Mouse (Mus musculus) forelimb bud, embryonic 11.5 days (tissue): Measurements from ENCODE around the gene Hecw2.

Experiments
- DNase-seq: peaks from one replicate; pipeline ENCODE4 v3.0.0-alpha.2; 2012; ENCODE audit warnings: low read depth, low spot score

Gene Hecw2

GRCm38 (mm10) chr1:53894299-53894698 lies 300.7 kb downstream of the Hecw2 start:
- DNase-seq = no peak

- no peak for DNase-seq
Observed at GRCm38 (mm10) chr1:53890380-53890779, 304.6 kb downstream of the Hecw2 start.

- no peak for DNase-seq
Observed at GRCm38 (mm10) chr1:53889806-53890205, 305.2 kb downstream of the Hecw2 start.

- no peak for DNase-seq
Observed at GRCm38 (mm10) chr1:53882480-53882879, 312.5 kb downstream of the Hecw2 start.

DNA sequence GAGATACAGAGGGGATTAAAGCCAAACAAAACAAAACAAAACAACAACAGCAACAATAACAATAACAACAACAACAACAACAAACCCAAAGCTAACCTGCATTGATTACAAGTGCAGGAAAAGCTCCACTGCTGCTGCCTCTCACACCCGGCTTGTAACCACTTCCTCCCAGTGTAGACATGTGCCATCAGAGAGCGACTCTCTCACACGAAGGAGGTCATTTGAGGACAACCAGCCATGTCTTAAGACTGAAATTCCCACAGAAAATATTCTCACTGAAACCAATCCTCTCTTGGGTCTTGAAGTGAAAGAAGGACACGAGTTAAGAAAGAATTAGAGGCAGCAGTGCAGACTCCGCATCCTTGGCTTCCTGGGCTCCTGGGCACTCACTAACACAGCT lies 319.0 kb downstream of the Hecw2 start:
- no peak for DNase-seq

GRCm38 (mm10) chr1:53867316-53867715 lies 327.7 kb downstream of the Hecw2 start:
- no peak for DNase-seq

DNA sequence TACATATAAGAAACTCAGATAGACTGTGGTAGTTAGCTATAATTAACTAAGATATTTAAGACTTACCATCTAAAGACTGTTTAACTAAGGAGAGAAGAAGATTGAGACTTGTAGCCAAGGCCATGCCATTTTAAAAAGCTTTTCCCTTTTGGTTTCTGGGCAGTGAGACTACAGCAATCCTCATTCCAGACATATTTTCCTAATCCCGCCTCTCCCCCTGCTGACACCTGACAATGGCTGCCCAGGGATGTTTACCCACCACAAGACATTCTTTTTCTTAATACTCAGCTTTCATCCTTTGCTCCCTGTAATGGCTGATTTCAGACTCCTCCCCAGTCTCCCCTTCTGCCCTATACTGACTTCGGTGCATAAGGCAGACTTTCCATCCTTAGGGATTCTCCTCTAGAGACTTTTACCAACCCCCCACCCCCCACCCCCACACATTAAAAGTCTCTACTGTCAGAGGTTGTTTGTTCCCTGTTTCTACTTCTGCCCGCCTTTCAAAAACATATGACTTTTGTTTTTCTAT lies 328.5 kb downstream of the Hecw2 start:
- DNase-seq = no peak

- DNase-seq = no peak
Observed at GRCm38 (mm10) chr1:53864046-53864445, 330.9 kb downstream of the Hecw2 start.

DNA sequence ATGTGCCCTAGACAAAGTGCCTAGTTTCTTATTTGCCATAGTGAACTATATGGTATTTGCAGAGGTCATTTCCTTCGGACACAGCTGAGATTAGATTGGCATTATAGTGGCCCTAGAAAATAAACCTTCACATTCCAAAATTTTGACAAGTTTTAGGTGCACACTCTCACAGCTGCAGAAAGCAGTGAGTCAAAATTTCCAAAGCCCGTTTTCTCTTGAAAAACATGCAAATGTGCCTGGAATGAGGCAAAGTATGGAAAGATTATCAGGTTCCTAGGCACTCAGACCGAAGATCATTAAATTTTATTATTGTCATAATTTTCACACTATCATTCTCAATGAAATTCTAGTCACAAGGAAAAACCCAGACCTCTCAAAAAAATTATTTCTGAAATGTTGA lies 334.4 kb downstream of the Hecw2 start:
- DNase-seq = no peak

DNA sequence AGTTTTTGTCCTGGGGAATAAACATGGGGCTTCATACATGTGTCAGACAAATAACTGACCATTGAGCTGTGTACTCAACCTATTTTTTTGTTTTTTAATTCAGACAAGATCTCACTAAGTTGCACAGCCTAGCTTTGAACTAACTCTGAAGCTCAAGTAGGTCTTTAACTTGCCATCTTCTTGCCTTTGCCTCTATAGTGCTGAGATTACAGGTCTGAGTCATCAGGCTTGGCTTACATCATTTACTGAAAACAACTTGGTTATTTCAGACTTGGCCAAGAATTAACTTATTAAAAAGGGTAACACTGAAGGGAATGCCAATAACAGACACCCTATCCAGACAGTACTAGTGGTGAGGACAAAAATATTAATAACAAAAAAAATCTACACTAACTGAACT lies 335.8 kb downstream of the Hecw2 start:
- no peak for DNase-seq

DNA sequence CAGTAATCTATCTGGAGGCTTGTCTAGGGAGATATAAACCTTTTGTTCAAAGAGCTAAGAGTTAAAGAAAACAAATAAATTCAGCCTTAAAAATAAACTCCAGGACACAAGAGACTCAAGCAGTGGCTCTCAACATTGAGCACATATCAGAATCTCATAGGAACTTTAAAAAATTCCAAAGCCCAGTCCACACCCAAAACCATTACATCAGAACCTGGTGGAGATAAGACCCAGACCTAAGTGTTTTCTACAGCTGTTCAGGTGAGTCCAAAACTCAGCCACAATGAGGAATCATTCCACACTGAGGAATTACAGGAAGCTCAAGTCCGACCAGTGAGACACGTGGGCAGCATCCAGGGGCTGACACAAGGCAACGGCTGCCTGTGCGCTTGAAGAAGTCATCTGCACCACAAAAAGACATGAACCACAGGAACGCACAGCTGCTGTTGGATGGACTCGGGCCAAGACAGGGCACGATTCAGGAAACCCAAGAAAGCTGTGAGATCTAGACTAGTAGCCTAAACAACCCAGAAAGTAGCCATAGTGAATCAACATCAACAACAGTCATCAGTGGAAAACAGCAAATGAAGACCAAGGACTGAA lies 338.4 kb downstream of the Hecw2 start:
- DNase-seq = no peak

- DNase-seq = no peak
Observed at GRCm38 (mm10) chr1:53855732-53856131, 339.2 kb downstream of the Hecw2 start.

GRCm38 (mm10) chr1:53852086-53852610 lies 342.8 kb downstream of the Hecw2 start:
- DNase-seq = no peak

GRCm38 (mm10) chr1:53851334-53851733 lies 343.6 kb downstream of the Hecw2 start:
- DNase-seq = no peak

DNA sequence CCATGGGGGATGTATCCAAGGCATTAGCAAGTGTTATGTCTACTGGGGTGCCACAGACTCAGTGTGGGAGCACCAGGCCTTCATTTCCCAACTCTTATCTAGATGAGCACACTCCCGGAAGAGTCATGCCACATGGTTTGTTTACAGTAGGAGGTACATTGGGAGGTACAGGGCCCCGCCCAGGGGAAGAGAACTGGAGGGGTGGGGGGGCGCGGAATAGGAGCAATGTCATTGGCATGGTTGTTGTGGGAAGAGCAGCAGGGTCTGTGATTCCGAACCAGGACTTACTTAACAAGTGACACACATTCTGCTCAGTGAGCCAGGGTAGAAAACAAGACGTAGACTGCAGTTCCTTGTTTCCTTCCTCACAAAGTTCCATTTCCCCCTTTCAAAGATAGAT lies 344.1 kb downstream of the Hecw2 start:
- no peak for DNase-seq

DNA sequence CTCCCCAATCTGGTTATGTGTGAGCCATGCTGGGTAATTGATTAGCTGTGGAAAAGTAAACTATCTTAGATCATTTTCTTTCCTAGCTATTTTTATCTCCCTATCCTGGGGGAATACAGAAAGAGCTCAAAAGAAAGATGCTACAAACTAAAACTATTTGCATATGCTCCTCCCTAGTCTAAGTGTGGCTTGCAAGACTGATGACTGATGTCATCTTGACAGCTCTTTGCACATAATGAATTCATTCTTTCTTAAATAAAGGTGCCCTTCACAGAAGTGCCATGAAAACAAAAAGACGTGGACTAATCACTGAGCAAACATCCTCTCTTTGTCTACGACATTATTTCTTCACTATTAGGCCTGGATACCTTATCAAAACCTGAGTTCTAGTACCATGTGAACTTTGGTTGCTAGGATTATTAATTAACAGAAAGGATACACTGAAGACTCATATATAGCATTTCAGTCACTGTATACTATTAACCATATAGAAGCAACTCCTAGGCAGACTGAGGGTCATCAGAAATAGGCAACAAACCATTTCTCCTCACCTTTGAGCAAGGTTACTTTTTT lies 348.2 kb downstream of the Hecw2 start:
- DNase-seq = no peak

DNA sequence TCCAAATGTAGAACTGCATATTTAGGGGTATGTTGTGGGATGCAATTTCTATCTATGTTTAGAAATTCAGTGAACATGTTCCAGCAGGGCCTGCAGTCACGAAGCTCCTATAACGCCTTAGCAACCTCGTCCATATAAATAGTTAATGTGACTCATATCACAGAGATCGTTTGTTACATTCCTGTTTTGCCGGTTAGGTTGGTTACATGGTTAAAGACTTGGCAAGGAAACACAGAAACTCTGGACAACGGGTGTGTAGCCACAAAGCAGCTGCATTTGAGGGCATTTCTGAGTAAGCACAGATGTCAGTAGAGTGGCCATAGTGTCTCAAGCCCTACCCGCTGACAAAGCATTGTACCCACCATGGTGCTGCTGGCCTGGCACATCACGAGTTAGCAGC lies 349.1 kb downstream of the Hecw2 start:
- DNase-seq = no peak

GRCm38 (mm10) chr1:53844914-53845612 lies 349.9 kb downstream of the Hecw2 start:
- DNase-seq = no peak

DNA sequence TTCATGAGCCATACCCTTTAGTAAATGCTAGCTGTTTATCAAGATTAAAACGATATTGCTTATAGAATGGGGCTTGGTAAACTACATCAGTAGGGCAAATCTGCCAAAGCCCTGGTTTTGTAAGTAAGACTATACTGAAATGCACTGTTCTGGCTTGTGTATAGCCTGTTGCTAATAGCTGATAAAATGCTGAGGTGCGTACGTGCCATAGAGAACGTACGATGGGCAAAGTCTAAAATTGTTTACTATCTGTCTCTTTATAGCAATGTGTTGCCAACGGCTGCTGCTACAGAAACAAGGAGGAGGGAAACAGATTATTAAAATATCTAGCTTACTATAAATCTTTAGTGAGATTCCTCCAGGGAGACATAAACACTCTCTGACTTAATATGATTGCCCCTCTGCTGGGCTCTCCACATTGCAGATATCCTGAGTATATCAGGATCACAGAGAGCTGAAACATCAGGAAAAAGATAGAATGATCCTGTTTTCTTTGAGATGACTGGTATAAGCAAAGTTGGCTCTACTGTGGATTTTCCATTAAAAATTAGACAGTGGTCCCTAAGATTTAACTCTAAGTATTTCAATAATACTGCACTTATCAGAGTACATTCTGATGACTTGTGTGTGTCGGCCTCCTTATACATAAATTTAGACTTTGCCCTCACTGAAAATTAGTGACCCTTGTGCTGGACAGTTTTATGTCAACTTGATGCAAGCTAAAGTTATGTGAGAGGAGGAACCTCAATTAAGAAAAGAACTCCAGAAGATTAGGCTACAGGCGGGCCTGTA lies 350.6 kb downstream of the Hecw2 start:
- no peak for DNase-seq

- DNase-seq = no peak
Observed at GRCm38 (mm10) chr1:53843051-53843450, 351.9 kb downstream of the Hecw2 start.

DNA sequence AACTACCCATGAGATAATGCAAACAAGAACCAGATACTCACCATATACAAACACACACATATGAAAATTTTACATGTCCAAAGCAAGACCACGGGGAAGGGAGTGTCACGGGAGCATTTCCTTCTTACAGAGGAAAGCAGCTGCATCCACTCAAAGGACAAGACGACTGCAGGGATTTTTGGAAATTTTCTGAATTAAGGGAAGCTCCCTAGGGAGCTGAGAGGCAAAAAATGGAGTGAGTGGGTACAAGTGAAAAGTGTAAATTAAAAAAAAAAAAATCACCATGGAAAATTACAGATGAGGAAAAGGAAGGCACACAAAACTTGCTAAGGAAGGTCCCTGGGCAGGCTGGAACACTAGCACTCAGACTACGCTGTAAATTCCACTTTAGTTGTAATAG lies 353.9 kb downstream of the Hecw2 start:
- no peak for DNase-seq

GRCm38 (mm10) chr1:53839392-53839791 lies 355.6 kb downstream of the Hecw2 start:
- DNase-seq = no peak
